Mouse (Mus musculus): ENCODE measurements around the gene Slc35f3.
"Not testable (repeated sequence)": the region's sequence is repeated elsewhere in the genome, so short reads cannot be mapped to it uniquely, and the experiment has no call there.

Gene Slc35f3

GRCm38 (mm10) chr8:126338864-126339263, 40.5 kb downstream of the Slc35f3 start:
- no peak for DNase-seq

GRCm38 (mm10) chr8:126339357-126339756, 41.0 kb downstream of the Slc35f3 start:
- DNase-seq = no peak

- DNase-seq = no peak
These were observed 42.8 kb downstream of the Slc35f3 start for GRCm38 (mm10) chr8:126341200-126341599.

- no peak for DNase-seq
These were observed 45.1 kb downstream of the Slc35f3 start for GRCm38 (mm10) chr8:126343427-126343826.

- no peak for DNase-seq
These were observed 46.7 kb downstream of the Slc35f3 start for GRCm38 (mm10) chr8:126345100-126345499.

GRCm38 (mm10) chr8:126353259-126353658, 54.9 kb downstream of the Slc35f3 start:
- DNase-seq = no peak

GRCm38 (mm10) chr8:126357946-126358345, 59.6 kb downstream of the Slc35f3 start:
- DNase-seq = no peak

- no peak for DNase-seq
These were observed 60.9 kb downstream of the Slc35f3 start for GRCm38 (mm10) chr8:126359296-126359695.

- DNase-seq = no peak
These were observed 61.7 kb downstream of the Slc35f3 start for GRCm38 (mm10) chr8:126360106-126360505.

- DNase-seq = no peak
These were observed 62.3 kb downstream of the Slc35f3 start for GRCm38 (mm10) chr8:126360701-126361100.

- DNase-seq = no peak
These were observed 67.9 kb downstream of the Slc35f3 start for GRCm38 (mm10) chr8:126366251-126366650.

GRCm38 (mm10) chr8:126368349-126369054, 70.1 kb downstream of the Slc35f3 start:
- DNase-seq = no peak

- DNase-seq = no peak
These were observed 73.5 kb downstream of the Slc35f3 start for GRCm38 (mm10) chr8:126371871-126372270.

- DNase-seq = no peak
These were observed 81.2 kb downstream of the Slc35f3 start for GRCm38 (mm10) chr8:126379580-126379979.

- no peak for DNase-seq
These were observed 81.8 kb downstream of the Slc35f3 start for GRCm38 (mm10) chr8:126380141-126380540.

- no peak for DNase-seq
These were observed 82.9 kb downstream of the Slc35f3 start for GRCm38 (mm10) chr8:126381299-126381698.

- DNase-seq = no peak
These were observed 83.9 kb downstream of the Slc35f3 start for GRCm38 (mm10) chr8:126382216-126382615.

GRCm38 (mm10) chr8:126382749-126383148, 84.4 kb downstream of the Slc35f3 start:
- no peak for DNase-seq

GRCm38 (mm10) chr8:126387566-126387965, 89.2 kb downstream of the Slc35f3 start:
- no peak for DNase-seq

- no peak for DNase-seq
These were observed 93.2 kb downstream of the Slc35f3 start for GRCm38 (mm10) chr8:126391541-126391940.

- no peak for DNase-seq
These were observed 97.0 kb downstream of the Slc35f3 start for GRCm38 (mm10) chr8:126395386-126395785.

GRCm38 (mm10) chr8:126395917-126396316, 97.6 kb downstream of the Slc35f3 start:
- DNase-seq = no peak

GRCm38 (mm10) chr8:126398349-126398748, 100.0 kb downstream of the Slc35f3 start:
- no peak for DNase-seq

- DNase-seq = not testable (repeated sequence)
These were observed 106.2 kb downstream of the Slc35f3 start for GRCm38 (mm10) chr8:126404550-126404949.

- DNase-seq = no peak
These were observed 106.7 kb downstream of the Slc35f3 start for GRCm38 (mm10) chr8:126405030-126405429.
